Mouse (Mus musculus) forebrain, postnatal 0 days (tissue): ENCODE results near the gene Crybg2. TPM values are rescaled to one million over a fixed set of nuclear protein-coding genes. Genes with fewer than 3 reads are reported as not detected.

Source experiments
- ATAC-seq: fragments of 200-750 bp; cut with Nextera tagmentation; 2 replicates; pipeline ENCODE4 v1.8.0; 2017; ENCODE audit warnings: mild to moderate bottlenecking, moderate library complexity
- DNase-seq: peaks from one replicate; pipeline ENCODE4 v3.0.0-alpha.2; 2015
- H3K27ac ChIP-seq: fragments of 300-500 bp; sonication (generic); 2 replicates; pipeline ENCODE4 v1.5.1; 2014; ENCODE audit warnings: low read depth, mild to moderate bottlenecking, antibody characterized with exemption, low read length, moderate library complexity, mixed read lengths
- H3K27me3 ChIP-seq: fragments of 300-500 bp; sonication (generic); 2 replicates; pipeline ENCODE4 v1.6.1; 2014; ENCODE audit warnings: mild to moderate bottlenecking, low read length, mixed read lengths; ENCODE audit not compliant: insufficient read depth
- H3K36me3 ChIP-seq: fragments of 300-500 bp; sonication (generic); 2 replicates; pipeline ENCODE4 v1.6.1; 2014; ENCODE audit warnings: mild to moderate bottlenecking, moderate library complexity; ENCODE audit not compliant: insufficient read depth
- H3K4me1 ChIP-seq: fragments of 300-500 bp; sonication (generic); 2 replicates; pipeline ENCODE4 v1.6.1; 2014; ENCODE audit warnings: antibody characterized with exemption; ENCODE audit not compliant: insufficient read depth
- H3K4me2 ChIP-seq: fragments of 300-500 bp; sonication (generic); 2 replicates; pipeline ENCODE4 v1.6.1; 2014; ENCODE audit warnings: low read depth, mild to moderate bottlenecking, moderate library complexity
- H3K4me3 ChIP-seq: fragments of 300-500 bp; sonication (generic); 2 replicates; pipeline ENCODE4 v1.5.1; 2014; ENCODE audit warnings: low read depth, low read length, mixed read lengths
- H3K9ac ChIP-seq: fragments of 300-500 bp; sonication (generic); 2 replicates; pipeline ENCODE4 v1.6.1; 2014; ENCODE audit warnings: mild to moderate bottlenecking
- H3K9me3 ChIP-seq: fragments of 300-500 bp; sonication (generic); 2 replicates; pipeline ENCODE4 v1.6.1; 2016; ENCODE audit warnings: low read length
- CTCF ChIP-seq: sonication (generic); IDR thresholded peaks from 2 replicates; pipeline ENCODE4 v1.5.1; 2016; ENCODE audit warnings: antibody characterized with exemption, control low read depth, low read depth
- WGBS: fragments of 180-500 bp; shearing (Covaris S2); extraction: QIAGEN DNeasy Blood & Tissue Kit; methylation state at CpG from one replicate; pipeline ENCODE4 v1.1.7; 2014; 5-methylcytosine and 5-hydroxymethylcytosine counted together
- polyA plus RNA-seq: library from polyadenylated mRNA; unstranded; fragments of >200 nt; fragmentation: Nextera tagmentation; extraction: Ambion mirVana; gene quantifications from 2 replicates; pipeline ENCODE4 v1.2.1, GENCODE M21; 2015
- total RNA-seq: library from RNA; depleted of rRNA; stranded (reverse); fragments of >200 nt; gene quantifications from 2 replicates; pipeline ENCODE4 v1.2.3, GENCODE M21; 2014; rRNA removed

Gene Crybg2
- total and polyA plus RNA-seq, 2 experiments from 2014 or later = 3.4 to 4.5 TPM

DNA sequence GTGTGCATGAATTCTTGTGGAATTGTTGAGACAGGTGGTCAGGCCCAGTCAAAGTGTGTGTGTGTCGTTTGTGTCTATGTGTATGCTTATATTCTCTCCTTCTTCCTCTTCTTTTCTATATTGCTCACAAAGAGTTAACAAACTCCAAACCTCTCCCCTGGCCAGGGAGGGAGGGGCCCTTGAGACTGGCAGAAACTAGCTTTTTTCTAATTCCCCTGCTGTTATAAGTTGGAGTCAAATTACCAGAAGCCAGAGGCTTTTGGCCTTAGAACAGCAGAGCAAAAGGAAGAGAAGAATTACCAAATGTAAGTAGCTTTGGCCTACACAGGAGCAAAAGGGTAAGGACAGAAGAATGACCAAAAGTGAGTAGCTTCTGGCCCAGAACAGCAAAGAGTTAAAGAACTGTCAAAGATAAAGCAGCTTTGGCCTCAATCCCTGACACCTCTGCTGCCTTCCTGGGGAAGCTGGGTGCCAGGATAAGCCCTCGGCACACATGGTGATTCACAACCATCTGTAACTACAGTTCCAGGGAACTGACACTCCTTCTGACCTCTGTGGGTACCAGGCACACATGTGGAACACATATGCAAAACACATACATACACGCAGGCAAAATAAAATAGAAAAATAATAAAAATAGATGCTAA is 75.8 kb downstream of the Crybg2 start:
- WGBS = 76% methylated on average over 3 of the region's 3 CpGs
- Histone ChIP-seq H3K27ac (no peak overlapping the region), H3K4me2 (no peak overlapping the region), H3K9ac (no peak overlapping the region), H3K27me3 (no peaks in the 10 kb centered on the region), H3K9me3 (no peaks in the 10 kb centered on the region), H3K36me3 (peaks cover 5% of the 10 kb centered on the region; the same call in 1 of the 2 replicates), H3K4me3 (no peak overlapping the region), H3K4me1 (no peaks in the 10 kb centered on the region)
- no peak for ATAC-seq
- TF ChIP-seq CTCF = no peak
- DNase-seq = no peak

DNA sequence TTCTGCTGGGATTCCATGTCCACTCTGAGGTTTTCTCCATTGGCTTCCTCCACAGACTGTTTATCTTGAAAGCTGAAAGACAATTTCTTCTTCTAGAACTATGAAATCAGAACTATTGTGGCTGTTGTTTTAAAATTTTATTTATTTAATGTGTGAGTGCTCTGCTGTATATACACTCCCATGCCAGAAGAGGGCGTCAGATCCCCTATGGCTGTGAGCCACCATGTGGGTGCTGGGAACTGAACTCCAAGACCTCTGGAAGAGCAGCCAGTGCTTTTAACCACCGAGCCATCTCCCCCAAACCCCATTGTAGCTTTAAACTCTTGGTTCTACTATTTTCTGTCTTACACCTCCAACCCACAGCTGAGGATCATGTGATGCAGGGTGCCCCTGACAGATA is 78.2 kb downstream of the Crybg2 start:
- Histone ChIP-seq H3K9me3 (no peaks in the 10 kb centered on the region), H3K9ac (no peak overlapping the region), H3K4me2 (no peak overlapping the region), H3K36me3 (peaks cover 5% of the 10 kb centered on the region; the same call in 1 of the 2 replicates), H3K4me1 (no peaks in the 10 kb centered on the region), H3K27me3 (no peaks in the 10 kb centered on the region), H3K4me3 (no peak overlapping the region), H3K27ac (no peak overlapping the region)
- no peak for TF ChIP-seq CTCF
- DNase-seq = no peak
- 76% methylated on average over 2 of the region's 2 CpGs for WGBS
- no peak for ATAC-seq

Other genes starting within 250 kb of the Crybg2 start
- gene Rps6ka1, start 173.0 kb upstream of the Crybg2 start, total RNA-seq = 21.2 and 21.4 TPM in 2 replicates
- gene Rps6ka1, start 173.0 kb upstream of the Crybg2 start, polyA plus RNA-seq = 14.3 and 19.4 TPM in 2 replicates
- gene Hmgn2, start 92.2 kb upstream of the Crybg2 start, total RNA-seq = 377 and 408 TPM in 2 replicates
- gene Hmgn2, start 92.2 kb upstream of the Crybg2 start, polyA plus RNA-seq = 1,226 and 1,340 TPM in 2 replicates
- gene Dhdds, start 59.9 kb upstream of the Crybg2 start, total RNA-seq = 40.2 and 42.0 TPM in 2 replicates
- 39.8 and 43.5 TPM in 2 replicates for gene Dhdds, start 59.9 kb upstream of the Crybg2 start, polyA plus RNA-seq
- gene Lin28a, start 42.0 kb upstream of the Crybg2 start, total RNA-seq = 0.05 TPM in 1 of 2 replicates, not detected in the other
- not detected in 2 replicates for gene Lin28a, start 42.0 kb upstream of the Crybg2 start, polyA plus RNA-seq
- gene Zfp683, start 7.0 kb upstream of the Crybg2 start, total RNA-seq = not detected in 2 replicates
- gene Zfp683, start 7.0 kb upstream of the Crybg2 start, polyA plus RNA-seq = not detected in 2 replicates
- 1.2 and 2.0 TPM in 2 replicates for gene Cd52, start 34.3 kb downstream of the Crybg2 start, total RNA-seq
- gene Cd52, start 34.3 kb downstream of the Crybg2 start, polyA plus RNA-seq = 4.1 and 4.6 TPM in 2 replicates
- gene Ubxn11, start 41.8 kb downstream of the Crybg2 start, total RNA-seq = 5.5 and 13.7 TPM in 2 replicates
- gene Ubxn11, start 41.8 kb downstream of the Crybg2 start, polyA plus RNA-seq = 11.0 and 14.3 TPM in 2 replicates
- gene Sh3bgrl3, start 68.0 kb downstream of the Crybg2 start, total RNA-seq = 124 and 162 TPM in 2 replicates
- gene Sh3bgrl3, start 68.0 kb downstream of the Crybg2 start, polyA plus RNA-seq = 554 and 579 TPM in 2 replicates
- 11.0 and 14.0 TPM in 2 replicates for gene Cep85, start 126.3 kb downstream of the Crybg2 start, total RNA-seq
- gene Cep85, start 126.3 kb downstream of the Crybg2 start, polyA plus RNA-seq = 11.8 and 13.5 TPM in 2 replicates
- gene Gm7534, start 142.2 kb downstream of the Crybg2 start, total RNA-seq = not detected in 2 replicates
- gene Gm7534, start 142.2 kb downstream of the Crybg2 start, polyA plus RNA-seq = not detected in 2 replicates
- gene Catsper4, start 166.6 kb downstream of the Crybg2 start, total RNA-seq = not detected in 2 replicates
- gene Catsper4, start 166.6 kb downstream of the Crybg2 start, polyA plus RNA-seq = not detected in 2 replicates
- 0.08 TPM in 1 of 2 replicates, not detected in the other for gene Cnksr1, start 177.6 kb downstream of the Crybg2 start, total RNA-seq
- 0.18 TPM in 1 of 2 replicates, not detected in the other for gene Cnksr1, start 177.6 kb downstream of the Crybg2 start, polyA plus RNA-seq
- gene E130218I03Rik, start 182.8 kb downstream of the Crybg2 start, total RNA-seq = 0.43 TPM in 1 of 2 replicates, not detected in the other
- gene E130218I03Rik, start 182.8 kb downstream of the Crybg2 start, polyA plus RNA-seq = 0.11 and 0.33 TPM in 2 replicates
- 11.6 and 12.7 TPM in 2 replicates for gene Zfp593, start 184.8 kb downstream of the Crybg2 start, total RNA-seq
- gene Zfp593, start 184.8 kb downstream of the Crybg2 start, polyA plus RNA-seq = 13.8 and 15.0 TPM in 2 replicates
- not detected in 2 replicates for gene Gm30191, start 186.1 kb downstream of the Crybg2 start, total RNA-seq
- 0.25 TPM in 1 of 2 replicates, not detected in the other for gene Gm30191, start 186.1 kb downstream of the Crybg2 start, polyA plus RNA-seq
- 14.2 and 18.3 TPM in 2 replicates for gene Grrp1, start 193.3 kb downstream of the Crybg2 start, total RNA-seq
- gene Grrp1, start 193.3 kb downstream of the Crybg2 start, polyA plus RNA-seq = 18.3 and 20.0 TPM in 2 replicates
- gene Pdik1l, start 227.1 kb downstream of the Crybg2 start, total RNA-seq = 42.2 and 43.8 TPM in 2 replicates
- gene Pdik1l, start 227.1 kb downstream of the Crybg2 start, polyA plus RNA-seq = 21.7 and 28.9 TPM in 2 replicates